ENCODE assay signal across 11 mouse cellular contexts in the genomic region with DNA sequence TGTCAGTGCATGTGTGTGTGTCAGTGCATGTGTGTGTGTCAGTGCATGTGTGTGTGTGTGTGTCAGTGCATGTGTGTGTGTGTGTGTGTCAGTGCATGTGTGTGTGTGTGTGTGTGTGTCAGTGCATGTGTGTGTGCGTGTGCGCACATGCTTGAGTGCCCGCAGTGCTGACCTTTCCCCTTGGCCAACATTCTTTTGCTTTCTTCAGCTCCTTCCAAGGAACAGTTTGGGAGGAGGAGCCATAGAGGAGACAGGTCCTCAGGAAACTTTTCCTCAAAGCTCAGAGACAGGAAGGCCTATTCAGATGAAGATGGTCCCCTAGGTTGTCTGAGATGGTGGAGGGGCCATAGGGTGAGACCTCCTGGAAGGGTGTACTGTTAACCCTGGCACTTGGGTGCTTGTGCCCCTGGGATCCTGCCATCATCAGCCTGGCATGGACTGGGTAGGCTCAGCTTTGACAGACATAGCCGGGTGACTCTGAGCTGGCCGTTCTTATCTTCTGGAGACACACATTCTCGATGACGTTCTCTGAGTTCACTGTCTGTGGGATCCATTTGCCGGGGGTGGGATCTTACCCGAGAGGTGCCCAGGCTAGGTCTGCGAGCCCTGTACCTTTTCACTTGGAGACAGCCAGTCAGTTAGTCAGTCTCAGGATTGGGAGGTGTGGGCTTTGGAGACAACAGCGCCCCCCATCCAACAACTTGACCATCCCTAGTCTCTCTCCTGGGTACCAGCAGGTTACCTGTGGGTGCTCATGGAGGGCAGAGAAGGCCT. TPM values are rescaled to one million over a fixed set of nuclear protein-coding genes. Genes with fewer than 3 reads are reported as not detected.
DNase-seq lines count a peak whose midpoint lies in the region; ATAC-seq and TF ChIP-seq lines count a peak whose summit lies in the region.
"Had no signal": no experiment of that assay in that cellular context is flagged by ENCODE, and none has a peak within 500 bp of the region (broad histone marks: within the 10 kb centered on the region; RNA-seq: fewer than 3 reads in every experiment).

No protein-coding gene starts in this region.

- no peak overlapping the region for H3K27ac ChIP-seq in midbrain, embryonic 11.5 days (ENCODE audit: low read depth, low read length)
- no peak overlapping the region for H3K27ac ChIP-seq in midbrain, embryonic 15.5 days
- peak overlapping the region; percentile 92 for H3K27ac ChIP-seq in kidney, embryonic 15.5 days
- peak overlapping the region; percentile 6; the same call in 1 of the 2 replicates for H3K27ac ChIP-seq in small intestine, adult 2 months (ENCODE audit: insufficient read depth, low read depth, low read length)
- H3K27ac ChIP-seq in neural tube, embryonic 15.5 days (replicated peaks): no peak overlapping the region
- H3K27ac ChIP-seq: hindbrain, embryonic 15.5 days had no signal

- TF ChIP-seq POLR2A in small intestine, adult 2 months (IDR thresholded peaks at IDR 0.05; ENCODE audit: low read depth, low read length): no peak

- ATAC-seq in midbrain, embryonic 11.5 days (ENCODE audit: low FRiP score): no peak
- ATAC-seq in midbrain, embryonic 15.5 days (replicated peaks): no peak
- peak; percentile 82 for ATAC-seq in erythroid progenitor cell, adult 5-6 weeks (replicated peaks; ENCODE audit: low FRiP score, poor library complexity, severe bottlenecking)
- ATAC-seq in kidney, embryonic 15.5 days (replicated peaks; ENCODE audit: low FRiP score): peak; percentile 47
- no peak for ATAC-seq in neural tube, embryonic 15.5 days (ENCODE audit: low FRiP score)
- ATAC-seq: midbrain, embryonic 16.5 days had no signal

- H3K9ac ChIP-seq in midbrain, embryonic 11.5 days (ENCODE audit: low read length): no peak overlapping the region
- H3K9ac ChIP-seq in midbrain, embryonic 15.5 days: no peak overlapping the region
- no peak overlapping the region for H3K9ac ChIP-seq in kidney, embryonic 15.5 days
- no peak overlapping the region for H3K9ac ChIP-seq in neural tube, embryonic 15.5 days (replicated peaks)
- H3K9ac ChIP-seq: hindbrain, embryonic 15.5 days had no signal

- H3K4me2 ChIP-seq in midbrain, embryonic 11.5 days: no peak overlapping the region
- H3K4me2 ChIP-seq in midbrain, embryonic 15.5 days: no peak overlapping the region
- H3K4me2 ChIP-seq in kidney, embryonic 15.5 days: peak overlapping the region; percentile 33
- no peak overlapping the region for H3K4me2 ChIP-seq in neural tube, embryonic 15.5 days
- H3K4me2 ChIP-seq: hindbrain, embryonic 15.5 days had no signal

- no peaks in the 10 kb centered on the region for H3K9me3 ChIP-seq in midbrain, embryonic 11.5 days (ENCODE audit: control insufficient read depth, low read length)
- H3K9me3 ChIP-seq in midbrain, embryonic 15.5 days: no peaks in the 10 kb centered on the region
- H3K9me3 ChIP-seq in kidney, embryonic 15.5 days (replicated peaks): no peaks in the 10 kb centered on the region
- H3K9me3 ChIP-seq in neural tube, embryonic 15.5 days (replicated peaks): no peaks in the 10 kb centered on the region
- H3K9me3 ChIP-seq: hindbrain, embryonic 15.5 days had no signal

- H3K36me3 ChIP-seq in midbrain, embryonic 11.5 days (ENCODE audit: control insufficient read depth, insufficient read depth, low read length): no peaks in the 10 kb centered on the region
- no peaks in the 10 kb centered on the region for H3K36me3 ChIP-seq in midbrain, embryonic 15.5 days (replicated peaks)
- peaks cover under 1% of the 10 kb centered on the region; the same call in 1 of the 2 replicates for H3K36me3 ChIP-seq in kidney, embryonic 15.5 days
- H3K36me3 ChIP-seq in small intestine, adult 2 months (ENCODE audit: control insufficient read depth, insufficient read depth, low read length): peaks cover under 1% of the 10 kb centered on the region; the same call in 1 of the 2 replicates
- peaks cover 3% of the 10 kb centered on the region; the same call in 1 of the 2 replicates for H3K36me3 ChIP-seq in neural tube, embryonic 15.5 days
- H3K36me3 ChIP-seq: hindbrain, embryonic 15.5 days had no signal

- H3K4me1 ChIP-seq in midbrain, embryonic 11.5 days (ENCODE audit: control insufficient read depth, insufficient read depth, low read length): no peaks in the 10 kb centered on the region
- H3K4me1 ChIP-seq in midbrain, embryonic 15.5 days: no peaks in the 10 kb centered on the region
- H3K4me1 ChIP-seq in kidney, embryonic 15.5 days: peaks cover 41% of the 10 kb centered on the region
- H3K4me1 ChIP-seq in small intestine, adult 2 months (ENCODE audit: control insufficient read depth, insufficient read depth, insufficient read length, low read length): peaks cover 39% of the 10 kb centered on the region
- H3K4me1 ChIP-seq in neural tube, embryonic 15.5 days: no peaks in the 10 kb centered on the region
- H3K4me1 ChIP-seq: hindbrain, embryonic 15.5 days had no signal

- no peak for TF ChIP-seq CTCF in small intestine, adult 2 months (IDR thresholded peaks at IDR 0.05; ENCODE audit: extremely low read depth, insufficient read length, insufficient replicate concordance, low read depth, low read length)

- no peaks in the 10 kb centered on the region for H3K27me3 ChIP-seq in midbrain, embryonic 11.5 days (ENCODE audit: control insufficient read depth, insufficient read depth, low read length)
- no peaks in the 10 kb centered on the region for H3K27me3 ChIP-seq in midbrain, embryonic 15.5 days (replicated peaks)
- H3K27me3 ChIP-seq in kidney, embryonic 15.5 days: no peaks in the 10 kb centered on the region
- no peaks in the 10 kb centered on the region for H3K27me3 ChIP-seq in small intestine, adult 2 months (ENCODE audit: control insufficient read depth, insufficient read depth, low read length)
- H3K27me3 ChIP-seq in neural tube, embryonic 15.5 days (replicated peaks): no peaks in the 10 kb centered on the region
- H3K27me3 ChIP-seq: hindbrain, embryonic 15.5 days had no signal

- DNase-seq in midbrain, embryonic 11.5 days (ENCODE audit: low spot score, missing footprints): peak; percentile 77
- no peak for DNase-seq in left cerebral cortex, postnatal 25 days (ENCODE audit: low spot score in 2 of 2)
- no peak for DNase-seq in gastrocnemius, postnatal 25 days
- DNase-seq: embryo, embryonic 11 days had no signal

- intact Hi-C loops in left cerebral cortex, postnatal 25 days (cut with DNase I): no loop called here

- WGBS in midbrain, embryonic 11.5 days: 91% methylated on average over 11 of the region's 11 CpGs
- WGBS in midbrain, embryonic 15.5 days: 84% methylated on average over 11 of the region's 11 CpGs
- WGBS in kidney, embryonic 15.5 days: 68% methylated on average over 11 of the region's 11 CpGs
- 31% methylated on average over 11 of the region's 11 CpGs for WGBS in small intestine, adult 2 months
- 85% methylated on average over 11 of the region's 11 CpGs for WGBS in neural tube, embryonic 15.5 days

- no peak overlapping the region for H3K4me3 ChIP-seq in midbrain, embryonic 11.5 days (ENCODE audit: low read depth, low read length)
- H3K4me3 ChIP-seq in midbrain, embryonic 15.5 days: no peak overlapping the region
- no peak overlapping the region for H3K4me3 ChIP-seq in kidney, embryonic 15.5 days (replicated peaks)
- no peak overlapping the region for H3K4me3 ChIP-seq in small intestine, adult 2 months (ENCODE audit: low read depth, low read length)
- no peak overlapping the region for H3K4me3 ChIP-seq in neural tube, embryonic 15.5 days (replicated peaks)
- H3K4me3 ChIP-seq: hindbrain, embryonic 15.5 days had no signal

RNA-seq across cellular contexts. Expression of a gene that starts 11.5 kb away (rescaled TPM):
- 4.0 and 4.2 TPM in 2 replicates for polyA plus RNA-seq in midbrain, embryonic 11.5 days (2014; fragmentation: Nextera tagmentation; extraction: Ambion mirVana)
- 7.2 and 7.4 TPM in 2 replicates for polyA plus RNA-seq in midbrain, embryonic 15.5 days (2015; fragmentation: Nextera tagmentation; extraction: Ambion mirVana)
- total RNA-seq in erythroid progenitor cell, adult 5-6 weeks (2015; ENCODE audit: low replicate concordance): 5.9 and 23.4 TPM in 2 replicates
- total RNA-seq in erythroid progenitor cell, adult 5-6 weeks (2017; ENCODE audit: low replicate concordance): 3.6 and 5.1 TPM in 2 replicates
- polyA plus RNA-seq in kidney, embryonic 15.5 days (2015; fragmentation: Nextera tagmentation; extraction: Ambion mirVana): 11.1 and 14.1 TPM in 2 replicates
- 19.1 and 33.6 TPM in 2 replicates for polyA plus RNA-seq in small intestine, adult 2 months (2012; rRNA removed)
- total RNA-seq in left cerebral cortex, postnatal 25 days (2021): 1 to 10 TPM; 5.8 to 9.4 TPM
- polyA plus RNA-seq in neural tube, embryonic 15.5 days (2015; fragmentation: Nextera tagmentation; extraction: Ambion mirVana): 12.6 and 15.5 TPM in 2 replicates
- 100 to 1,000 TPM in 1 of 2 experiments, 1 to 10 TPM in 1; 2.3 to 100 TPM for total RNA-seq in gastrocnemius, postnatal 25 days (2021)

RNA-seq across cellular contexts. Expression of a gene that starts 17.6 kb away (rescaled TPM):
- polyA plus RNA-seq in midbrain, embryonic 11.5 days (2014; fragmentation: Nextera tagmentation; extraction: Ambion mirVana): 2.5 and 2.7 TPM in 2 replicates
- 2.2 TPM in 2 replicates for polyA plus RNA-seq in midbrain, embryonic 15.5 days (2015; fragmentation: Nextera tagmentation; extraction: Ambion mirVana)
- total RNA-seq in erythroid progenitor cell, adult 5-6 weeks (2015; ENCODE audit: low replicate concordance): 7.6 and 17.2 TPM in 2 replicates
- total RNA-seq in erythroid progenitor cell, adult 5-6 weeks (2017; ENCODE audit: low replicate concordance): 10.0 and 15.7 TPM in 2 replicates
- polyA plus RNA-seq in kidney, embryonic 15.5 days (2015; fragmentation: Nextera tagmentation; extraction: Ambion mirVana): 7.8 and 8.3 TPM in 2 replicates
- 19.4 and 25.7 TPM in 2 replicates for polyA plus RNA-seq in small intestine, adult 2 months (2012; rRNA removed)
- 1 to 10 TPM; 2.2 to 4.5 TPM for total RNA-seq in left cerebral cortex, postnatal 25 days (2021)
- polyA plus RNA-seq in neural tube, embryonic 15.5 days (2015; fragmentation: Nextera tagmentation; extraction: Ambion mirVana): 2.2 and 9.4 TPM in 2 replicates
- 10 to 100 TPM; 27.7 to 32.1 TPM for total RNA-seq in gastrocnemius, postnatal 25 days (2021)

RNA-seq across cellular contexts. Expression of a gene that starts 30.9 kb away (rescaled TPM):
- polyA plus RNA-seq in midbrain, embryonic 11.5 days (2014; fragmentation: Nextera tagmentation; extraction: Ambion mirVana): 9.9 and 10.7 TPM in 2 replicates
- polyA plus RNA-seq in midbrain, embryonic 15.5 days (2015; fragmentation: Nextera tagmentation; extraction: Ambion mirVana): 20.1 and 21.1 TPM in 2 replicates
- total RNA-seq in erythroid progenitor cell, adult 5-6 weeks (2015; ENCODE audit: low replicate concordance): not detected in 2 replicates
- 0.15 and 3.9 TPM in 2 replicates for total RNA-seq in erythroid progenitor cell, adult 5-6 weeks (2017; ENCODE audit: low replicate concordance)
- 10.9 and 11.8 TPM in 2 replicates for polyA plus RNA-seq in kidney, embryonic 15.5 days (2015; fragmentation: Nextera tagmentation; extraction: Ambion mirVana)
- polyA plus RNA-seq in small intestine, adult 2 months (2012; rRNA removed): 9.8 and 9.9 TPM in 2 replicates
- total RNA-seq in left cerebral cortex, postnatal 25 days (2021): 10 to 100 TPM; 17.2 to 18.2 TPM
- 16.3 and 18.2 TPM in 2 replicates for polyA plus RNA-seq in neural tube, embryonic 15.5 days (2015; fragmentation: Nextera tagmentation; extraction: Ambion mirVana)
- 10 to 100 TPM; 12.8 to 15.7 TPM for total RNA-seq in gastrocnemius, postnatal 25 days (2021)

RNA-seq across cellular contexts. Expression of a gene that starts 33.1 kb away (rescaled TPM):
- polyA plus RNA-seq in midbrain, embryonic 11.5 days (2014; fragmentation: Nextera tagmentation; extraction: Ambion mirVana): 2.0 and 2.3 TPM in 2 replicates
- polyA plus RNA-seq in midbrain, embryonic 15.5 days (2015; fragmentation: Nextera tagmentation; extraction: Ambion mirVana): 9.7 TPM in 2 replicates
- not detected in 2 replicates for total RNA-seq in erythroid progenitor cell, adult 5-6 weeks (2015; ENCODE audit: low replicate concordance)
- not detected in 2 replicates for total RNA-seq in erythroid progenitor cell, adult 5-6 weeks (2017; ENCODE audit: low replicate concordance)
- polyA plus RNA-seq in kidney, embryonic 15.5 days (2015; fragmentation: Nextera tagmentation; extraction: Ambion mirVana): 0.81 and 0.90 TPM in 2 replicates
- 0.10 and 0.25 TPM in 2 replicates for polyA plus RNA-seq in small intestine, adult 2 months (2012; rRNA removed)
- total RNA-seq in left cerebral cortex, postnatal 25 days (2021): 1 to 10 TPM; 3.7 to 4.0 TPM
- 7.8 and 9.1 TPM in 2 replicates for polyA plus RNA-seq in neural tube, embryonic 15.5 days (2015; fragmentation: Nextera tagmentation; extraction: Ambion mirVana)
- 10 to 100 TPM; 34.1 to 44.0 TPM for total RNA-seq in gastrocnemius, postnatal 25 days (2021)

Comparison
In these comparisons a context has a peak if more than half of its experiments do, and no peak if none do; other contexts are left out.
1. ATAC-seq: peak in erythroid progenitor cell, adult 5-6 weeks (single experiment) and kidney, embryonic 15.5 days (single experiment); none in midbrain, embryonic 11.5 days (single experiment), midbrain, embryonic 15.5 days (single experiment) and neural tube, embryonic 15.5 days (single experiment).
2. H3K27ac ChIP-seq: peak in kidney, embryonic 15.5 days (single experiment) and small intestine, adult 2 months (single experiment); none in midbrain, embryonic 11.5 days (single experiment), midbrain, embryonic 15.5 days (single experiment) and neural tube, embryonic 15.5 days (single experiment).